Mouse (Mus musculus) cerebellum, adult (tissue): ENCODE data around the gene Samhd1.
"Not testable (repeated sequence)": the region's sequence is repeated elsewhere in the genome, so short reads cannot be mapped to it uniquely, and the experiment has no call there.

Experiments
- ATAC-seq: cut with Nextera tagmentation; 2 replicates; pipeline ENCODE4 v1.9.2; 2017; ENCODE audit warnings: mild to moderate bottlenecking, moderate library complexity, mixed read lengths; ENCODE audit not compliant: insufficient number of reproducible peaks, low FRiP score, low TSS enrichment

Gene Samhd1

DNA sequence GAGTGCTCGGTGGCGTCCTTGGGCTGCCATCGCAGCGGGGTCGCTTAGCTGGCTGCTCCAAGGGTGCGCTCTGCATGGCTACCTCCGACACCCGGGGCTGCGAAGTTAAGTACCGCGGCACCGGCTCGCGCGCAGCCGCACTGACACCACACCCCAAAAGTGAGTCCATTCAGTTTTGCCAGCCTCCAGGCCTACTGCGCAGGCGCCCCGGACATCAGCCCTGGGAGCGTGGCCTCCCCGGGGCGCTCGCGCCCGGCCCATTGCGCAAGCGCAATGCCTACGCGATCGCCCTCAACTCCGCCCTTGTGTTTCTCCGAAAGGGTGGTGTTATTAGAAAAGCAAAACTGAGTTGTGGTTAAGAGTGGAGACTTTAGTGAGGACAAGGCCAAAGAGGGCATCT, at the start of gene Samhd1:
Gene Samhd1 (minus strand): TSS at position 252 of the 400 bp plus-strand sequence.
- peak; percentile 97 for ATAC-seq

DNA sequence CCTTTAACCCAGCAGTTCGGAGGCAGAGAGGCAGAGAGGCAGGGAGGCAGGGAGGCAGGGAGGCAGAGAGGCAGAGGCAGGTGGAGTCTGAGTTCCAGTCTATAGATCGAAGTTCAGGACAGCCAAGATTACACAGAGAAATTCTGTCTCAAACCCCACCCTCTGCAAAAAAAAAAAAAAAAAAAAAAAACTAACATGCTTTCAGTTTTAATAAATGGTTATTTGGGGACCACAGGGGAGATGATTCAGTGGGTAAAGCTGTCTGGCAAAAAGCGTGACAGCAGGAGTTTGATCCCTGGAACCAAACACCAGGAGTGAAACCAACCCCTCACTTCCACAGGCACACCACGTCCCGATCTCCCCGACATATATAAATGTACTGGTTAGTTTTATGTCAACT, 43.1 kb upstream of the Samhd1 start:
- no peak for ATAC-seq

DNA sequence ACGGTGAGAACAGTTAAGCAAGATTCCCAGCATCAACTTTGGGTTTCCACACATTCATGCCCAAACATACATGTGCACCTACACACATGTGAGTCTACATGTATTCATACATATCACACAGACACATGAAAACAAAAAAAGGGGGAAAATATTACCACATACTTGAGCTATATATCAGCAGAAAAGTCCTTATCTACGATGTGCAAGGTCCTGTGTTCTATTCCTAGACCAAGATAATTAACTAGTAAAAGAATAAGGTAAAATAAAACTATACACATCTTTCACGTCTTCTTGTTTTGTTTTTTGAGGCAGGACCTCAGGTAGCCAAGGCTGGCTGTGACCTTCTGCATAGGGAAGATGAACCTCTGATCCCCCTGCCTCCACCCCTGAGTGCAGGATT, 41.2 kb upstream of the Samhd1 start:
- ATAC-seq, result no peak

DNA sequence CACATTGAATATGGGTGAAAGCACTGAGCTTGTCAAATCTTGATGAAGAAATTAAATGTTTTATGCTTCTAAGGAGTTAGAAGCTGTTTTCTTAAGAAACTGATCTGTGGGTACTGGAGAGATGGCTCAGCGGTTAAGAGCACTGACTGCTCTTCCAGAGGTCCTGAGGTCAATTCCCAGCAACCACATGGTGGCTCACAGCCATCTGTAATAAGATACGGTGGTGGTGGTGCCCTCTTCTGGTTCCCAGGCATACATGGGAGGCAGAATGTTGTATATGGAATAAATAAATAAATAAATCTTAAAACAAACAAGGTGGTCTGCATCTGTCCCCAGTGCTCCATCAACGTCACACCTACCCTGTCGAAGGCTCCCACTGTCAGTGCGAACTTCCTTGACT, 39.4 kb upstream of the Samhd1 start:
- no peak for ATAC-seq

DNA sequence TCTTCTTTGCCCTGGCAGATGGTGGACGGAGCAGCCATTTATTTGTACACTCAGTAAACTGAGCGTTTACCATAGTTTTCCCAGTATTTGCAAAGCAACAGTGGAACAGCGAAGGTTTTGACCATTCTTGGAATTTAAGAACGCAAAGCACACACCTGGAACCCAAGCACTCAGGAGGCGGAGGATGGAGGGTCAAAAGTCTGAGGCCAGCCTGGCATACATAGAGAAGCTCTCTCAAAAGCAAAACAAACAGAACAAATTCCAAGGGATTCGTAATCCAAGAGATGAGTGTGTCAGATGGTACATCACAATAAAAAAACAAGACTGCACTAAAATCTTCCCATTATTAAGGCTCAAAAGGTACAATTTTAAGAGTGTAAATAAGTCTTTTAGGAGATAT, 38.5 kb upstream of the Samhd1 start:
- no peak for ATAC-seq

DNA sequence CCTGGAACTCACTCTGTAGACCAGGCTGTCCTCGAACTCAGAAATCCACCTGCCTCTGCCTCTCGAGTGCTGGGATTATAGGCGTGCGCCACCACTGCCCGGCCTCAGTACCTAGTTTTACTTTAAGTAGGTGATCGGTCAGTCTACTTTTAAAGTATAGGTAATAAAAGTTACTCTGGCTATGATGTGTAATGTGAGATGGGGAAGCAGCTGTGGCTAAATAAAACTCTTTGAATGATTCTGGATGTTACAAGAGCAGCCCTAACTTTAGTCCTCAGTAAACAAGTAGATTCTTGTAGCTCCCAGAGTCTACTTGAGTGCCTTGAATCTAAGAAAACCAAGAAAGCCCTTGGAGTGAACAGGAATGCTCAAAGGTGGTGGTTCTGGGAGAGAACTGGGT, 37.9 kb upstream of the Samhd1 start:
- ATAC-seq, result no peak

DNA sequence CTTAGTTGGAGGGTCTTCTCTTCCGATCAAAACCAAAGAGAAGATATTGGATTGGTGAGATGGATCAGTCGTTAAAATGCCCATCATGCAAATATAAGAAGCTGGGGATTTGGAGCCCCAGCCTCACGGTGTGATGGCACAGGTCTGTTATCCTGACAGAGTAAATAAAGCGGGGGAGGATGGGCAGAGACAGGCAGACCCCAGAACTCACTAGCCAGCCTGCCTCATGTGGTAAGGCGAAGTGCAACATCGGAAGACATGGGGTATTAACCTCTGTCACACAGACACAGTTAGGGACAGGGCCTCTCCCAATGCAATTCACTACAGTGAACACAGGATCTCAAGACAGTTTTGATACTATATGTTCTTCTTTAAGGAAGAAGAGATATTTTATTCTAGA, 35.6 kb upstream of the Samhd1 start:
- no peak for ATAC-seq

DNA sequence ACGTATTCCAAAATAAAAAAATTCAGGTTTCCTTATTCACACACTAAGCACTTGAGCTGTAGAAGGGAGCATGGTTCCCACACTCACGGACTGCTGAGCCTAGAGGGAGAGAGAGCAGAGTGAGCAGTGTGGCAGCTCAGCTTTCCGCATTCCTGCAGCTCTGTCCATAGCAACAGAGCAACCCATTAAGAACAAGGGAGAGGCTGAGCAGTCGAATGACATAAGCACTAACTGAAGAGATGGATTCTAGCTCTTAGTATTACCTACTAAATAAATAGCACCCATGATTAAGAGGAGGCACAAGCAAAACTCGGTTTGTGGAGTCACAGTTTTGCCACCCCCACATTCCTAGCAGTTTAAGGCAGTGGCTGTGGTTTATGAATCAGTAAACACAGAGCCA, 35.1 kb upstream of the Samhd1 start:
- no peak for ATAC-seq

DNA sequence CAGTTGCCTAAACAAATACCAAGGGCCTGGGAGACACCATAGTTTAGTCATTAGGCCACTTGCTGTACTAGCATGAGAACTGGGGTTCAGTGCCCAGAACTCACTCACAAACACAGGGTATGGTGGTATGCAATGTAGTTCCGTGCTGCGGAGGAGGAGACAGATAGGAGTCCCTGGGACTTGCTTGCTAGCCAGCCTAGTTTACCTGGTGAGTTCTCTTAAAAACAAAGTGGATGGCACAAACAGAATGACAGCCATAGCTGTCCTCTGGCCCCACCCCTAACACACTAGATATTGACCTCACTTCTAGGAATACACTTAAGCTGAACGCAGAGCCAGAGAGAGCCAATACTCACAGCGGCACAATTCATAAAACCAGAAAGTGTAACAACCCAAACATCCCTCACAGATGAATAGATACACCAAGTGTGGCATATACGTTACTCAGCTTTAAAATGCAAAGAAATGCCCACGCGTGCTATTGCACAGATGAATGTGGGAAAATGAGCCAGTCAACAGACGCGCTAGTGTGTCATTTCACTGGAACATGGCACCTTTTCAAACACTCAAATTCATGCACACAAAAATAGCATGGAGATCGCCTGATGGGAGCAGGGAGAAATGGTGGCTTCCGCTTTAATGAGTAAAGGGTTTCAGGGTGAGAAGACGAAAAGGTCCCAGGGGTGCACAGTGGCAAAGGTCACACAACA, 31.5 kb upstream of the Samhd1 start:
- ATAC-seq, result no peak

DNA sequence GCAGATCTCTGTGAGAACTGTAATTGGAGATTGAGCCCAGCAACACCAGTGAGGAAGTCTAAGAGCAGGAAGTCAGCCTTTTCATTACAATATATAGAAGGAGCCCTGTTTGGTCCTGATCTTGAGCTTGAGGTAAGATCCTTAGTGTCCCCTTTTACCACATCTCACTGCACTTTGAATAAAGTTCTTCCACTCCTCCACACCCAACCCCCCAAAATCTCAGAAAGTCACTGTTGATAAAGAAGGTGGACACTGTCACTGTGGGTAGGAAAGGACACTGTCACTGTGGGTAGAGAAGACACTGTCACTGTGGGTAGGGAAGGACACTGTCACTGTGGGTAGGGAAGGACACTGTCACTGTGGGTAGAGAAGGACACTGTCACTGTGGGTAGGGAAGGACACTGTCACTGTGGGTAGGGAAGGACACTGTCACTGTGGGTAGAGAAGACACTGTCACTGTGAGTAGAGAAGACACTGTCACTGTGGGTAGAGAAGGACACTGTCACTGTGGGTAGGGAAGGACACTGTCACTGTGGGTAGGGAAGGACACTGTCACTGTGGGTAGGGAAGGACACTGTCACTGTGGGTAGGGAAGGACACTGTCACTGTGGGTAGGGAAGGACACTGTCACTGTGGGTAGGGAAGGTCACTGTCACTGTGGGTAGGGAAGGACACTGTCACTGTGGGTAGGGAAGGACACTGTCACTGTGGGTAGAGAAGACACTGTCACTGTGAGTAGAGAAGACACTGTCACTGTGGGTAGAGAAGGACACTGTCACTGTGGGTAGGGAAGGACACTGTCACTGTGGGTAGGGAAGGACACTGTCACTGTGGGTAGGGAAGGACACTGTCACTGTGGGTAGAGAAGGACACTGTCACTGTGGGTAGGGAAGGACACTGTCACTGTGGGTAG, 30.5 kb upstream of the Samhd1 start:
- ATAC-seq, result not testable (repeated sequence)

DNA sequence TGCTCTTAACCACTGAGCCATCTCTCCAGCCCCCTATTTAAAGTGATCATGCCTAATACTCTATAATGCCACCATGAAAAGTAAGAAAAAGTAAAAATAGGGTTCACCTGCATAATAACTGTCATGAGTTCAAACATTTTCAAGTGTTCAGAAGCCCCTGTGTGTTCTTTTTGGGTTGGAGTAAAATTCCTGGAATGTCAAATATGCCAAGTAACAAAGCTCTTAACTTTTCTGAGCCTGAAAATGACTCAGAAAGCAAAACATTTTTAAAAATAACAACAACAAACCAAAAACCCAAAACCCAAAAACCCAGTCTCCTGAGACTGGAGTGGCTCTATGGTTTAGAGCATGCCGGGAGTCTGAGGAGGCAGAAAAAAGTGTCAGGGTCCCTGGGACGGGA, 29.0 kb upstream of the Samhd1 start:
- ATAC-seq, result no peak

DNA sequence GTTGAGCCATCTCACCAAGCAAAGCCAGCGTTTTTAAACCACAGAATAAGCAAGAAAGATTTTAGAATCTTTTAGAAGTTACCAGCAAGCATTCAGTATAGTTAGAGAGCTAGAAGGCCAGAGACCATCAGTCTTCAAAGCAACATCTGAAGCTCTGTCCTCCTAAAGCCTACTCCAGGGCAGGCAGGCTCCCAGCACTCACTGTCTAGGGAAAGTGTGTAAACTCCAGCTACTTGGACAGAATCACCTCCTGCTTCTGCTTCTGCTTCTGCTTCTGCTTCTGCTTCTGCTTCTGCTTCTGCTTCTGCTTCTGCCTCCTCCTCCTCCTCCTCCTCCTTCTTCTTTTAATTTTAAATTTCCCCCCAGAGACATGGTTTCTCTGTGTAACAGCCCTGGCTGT, 21.0 kb upstream of the Samhd1 start:
- no peak for ATAC-seq

DNA sequence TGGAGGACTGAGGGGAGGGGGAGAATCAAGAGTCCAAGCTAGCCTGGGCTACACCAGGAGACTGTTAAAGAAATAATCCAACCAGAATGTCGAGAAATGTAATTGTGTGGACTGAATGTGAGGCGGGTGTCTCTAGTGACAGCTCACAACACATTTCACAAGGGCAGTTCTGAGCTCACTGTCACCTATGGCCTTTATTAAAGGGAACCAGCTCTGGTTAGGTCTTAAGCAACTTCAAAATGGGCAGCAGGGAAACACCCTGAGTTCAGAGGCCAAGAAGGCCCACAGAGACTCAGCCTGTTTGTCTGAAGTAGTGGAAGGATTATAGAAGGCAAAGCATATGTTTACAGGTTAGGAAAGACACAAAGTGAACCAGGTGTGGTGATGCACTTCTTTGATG, 18.2 kb upstream of the Samhd1 start:
- no peak for ATAC-seq

DNA sequence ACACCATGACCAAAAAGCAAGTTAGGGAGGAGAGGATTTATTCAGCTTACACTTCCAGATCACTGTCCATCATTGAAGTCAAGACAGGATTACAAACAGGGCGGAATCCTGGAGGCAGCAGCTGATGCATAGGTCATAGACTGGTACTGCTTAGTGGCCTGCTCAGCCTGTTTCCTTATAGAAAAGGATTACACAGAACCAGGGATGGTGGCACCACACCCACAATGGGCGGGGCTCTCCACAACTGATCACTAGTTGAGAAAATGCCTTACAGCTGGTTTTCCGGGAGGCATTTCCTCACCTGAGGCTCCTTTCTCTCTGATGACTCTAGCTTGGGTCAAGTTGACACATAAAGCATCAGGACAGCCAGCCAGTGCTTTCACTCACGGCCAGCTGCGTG, 13.4 kb upstream of the Samhd1 start:
- ATAC-seq, result no peak

DNA sequence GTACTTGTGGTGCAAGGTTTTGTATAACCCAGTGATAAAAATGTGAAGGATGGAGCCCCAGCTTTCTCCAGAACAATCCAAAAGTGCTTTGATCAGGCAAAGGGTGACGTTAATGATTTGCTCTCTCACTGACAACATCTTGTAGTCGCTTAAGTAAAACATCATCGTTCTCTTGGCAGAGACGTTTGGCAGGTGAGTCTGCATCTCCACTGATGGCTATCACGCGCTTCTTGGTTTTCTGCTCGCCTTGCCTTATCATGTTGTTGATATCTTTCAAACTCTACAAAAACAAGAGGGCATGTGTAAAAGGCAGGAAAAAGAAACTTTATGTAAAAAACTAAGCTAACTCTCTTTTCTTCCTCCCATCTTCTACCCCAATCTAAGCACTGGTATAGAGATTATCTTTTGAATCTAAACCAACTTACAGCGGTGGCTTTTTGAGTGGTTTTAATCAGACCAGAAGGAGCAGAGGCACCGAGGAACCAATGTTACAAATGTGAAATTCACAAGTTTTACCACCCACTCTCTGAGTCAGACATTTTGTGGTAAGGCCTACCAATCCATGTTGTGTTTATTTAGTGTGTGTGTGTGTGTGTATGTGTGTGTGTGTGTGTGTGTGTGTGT, 12.4 kb upstream of the Samhd1 start:
- ATAC-seq, result no peak

DNA sequence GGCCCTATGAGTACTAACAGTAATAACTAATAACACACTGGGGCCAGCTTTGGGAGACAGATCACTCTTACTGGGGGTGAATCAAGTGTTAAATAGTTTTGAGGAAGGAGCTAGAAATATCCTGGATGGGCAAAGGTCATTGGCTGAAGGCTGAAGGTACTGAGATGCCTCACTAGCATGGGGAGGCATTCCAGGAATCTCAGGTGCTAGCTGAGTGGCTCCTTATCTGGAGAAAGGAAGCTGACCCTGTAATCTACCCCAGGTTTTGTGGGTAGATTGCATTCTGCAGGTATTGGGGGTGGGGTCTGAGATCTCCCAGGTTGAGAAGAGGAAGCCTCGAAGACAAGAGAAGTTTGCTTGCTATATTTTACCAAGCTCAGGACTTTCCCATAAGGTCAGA, 10.1 kb upstream of the Samhd1 start:
- no peak for ATAC-seq

DNA sequence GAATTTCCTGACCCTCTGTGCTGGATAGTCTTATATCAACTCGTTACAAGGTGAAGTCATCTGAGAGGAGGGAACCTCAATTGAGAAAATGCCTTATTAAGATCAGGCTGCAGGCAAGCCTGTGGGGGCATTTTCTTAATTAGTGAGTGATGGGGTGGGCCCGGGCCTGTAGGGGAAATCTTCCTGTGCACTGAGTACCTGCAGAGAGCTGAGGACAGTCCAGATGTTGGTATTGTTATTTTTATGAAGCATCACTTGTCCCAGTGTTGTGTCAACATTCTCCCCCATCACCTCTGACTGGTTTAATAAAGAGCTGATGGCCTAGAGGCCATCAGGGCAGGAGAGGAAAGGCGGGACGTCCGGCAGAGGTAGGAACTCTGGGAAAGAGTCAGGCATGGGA, 9.1 kb upstream of the Samhd1 start:
- ATAC-seq, result no peak

DNA sequence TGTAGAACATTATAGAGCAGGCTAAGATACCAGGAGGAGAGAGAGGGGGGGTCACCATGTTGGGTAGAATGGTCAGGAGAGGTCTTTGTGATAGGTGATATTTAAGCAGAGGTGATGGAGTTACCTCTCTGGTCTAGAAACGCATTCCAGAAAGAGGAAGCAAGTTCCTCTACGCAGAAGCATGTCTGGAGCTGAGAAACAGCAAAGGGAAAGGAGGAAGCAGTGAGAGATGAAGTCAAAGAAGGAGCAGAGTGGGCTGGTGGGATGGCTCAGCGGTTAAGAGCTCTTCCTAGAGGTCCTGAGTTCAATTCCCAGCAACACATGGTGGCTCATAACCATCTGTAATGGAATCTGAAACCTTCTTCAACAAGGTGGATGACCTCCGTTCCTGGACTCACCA, 6.9 kb upstream of the Samhd1 start:
- no peak for ATAC-seq

DNA sequence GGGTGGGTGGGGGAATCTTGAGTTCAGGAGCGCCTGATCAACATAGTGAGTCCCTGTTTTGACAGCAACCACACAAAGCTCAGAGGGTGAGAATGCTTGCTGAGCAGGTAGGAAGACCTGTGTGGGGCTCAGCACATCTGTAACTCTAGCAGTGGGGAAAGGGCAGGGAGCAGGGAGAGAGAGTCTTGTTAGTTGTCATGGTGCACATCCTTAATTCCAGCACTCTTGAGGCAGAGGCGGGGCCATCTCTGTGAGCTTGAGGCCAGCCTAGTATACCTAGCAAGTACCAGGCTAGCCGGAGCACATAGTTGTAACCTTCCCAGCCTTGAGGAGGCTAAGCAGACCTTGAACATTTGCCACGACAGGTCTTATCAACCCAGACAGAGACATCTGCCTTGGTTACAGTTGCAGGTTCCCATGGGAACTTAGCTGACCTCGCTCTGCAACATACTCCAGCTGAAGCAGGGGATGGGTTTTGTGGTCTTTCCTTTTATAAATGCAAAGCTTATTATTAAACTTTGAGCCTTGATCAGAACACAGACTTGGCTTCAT, 4.3 kb upstream of the Samhd1 start:
- no peak for ATAC-seq

DNA sequence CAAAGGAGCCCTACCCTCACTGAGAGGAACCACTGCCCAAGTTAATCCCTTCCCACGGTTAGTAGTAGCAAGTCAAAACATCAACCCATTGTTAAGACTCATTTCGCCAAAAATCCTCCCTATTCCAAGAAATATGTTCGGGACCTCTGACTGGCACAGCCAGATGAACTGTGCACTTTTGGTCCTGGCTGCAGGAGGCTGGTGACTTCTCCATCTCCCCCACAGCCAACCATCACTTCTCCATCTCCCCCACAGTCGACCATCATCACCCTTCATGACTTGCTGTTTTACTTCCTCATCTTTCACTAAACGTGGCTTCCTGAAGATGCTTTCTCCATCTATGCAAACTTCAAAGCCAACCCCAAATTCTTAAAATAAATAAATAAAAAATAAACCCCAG, 3.7 kb upstream of the Samhd1 start:
- ATAC-seq, result no peak
